ENCODE assay signal across 7 mouse cellular contexts in genomic region chr11:119991338-119991678, GRCm38 (mm10). TPM values are rescaled to one million over a fixed set of nuclear protein-coding genes. Genes with fewer than 3 reads are reported as not detected.
DNase-seq lines count a peak whose midpoint lies in the region; ATAC-seq and TF ChIP-seq lines count a peak whose summit lies in the region.

No protein-coding gene starts in this region.

- H3K4me3 ChIP-seq in intestine, postnatal 0 days (ENCODE audit: low read depth, low read length) = no peak overlapping the region
- H3K4me3 ChIP-seq in midbrain, embryonic 15.5 days = no peak overlapping the region

- 0 out of 2 replicates have a peak, but pooled peaks cover 4% of the 10 kb centered on the region for H3K4me1 ChIP-seq in intestine, postnatal 0 days (replicated peaks; ENCODE audit: control insufficient read depth, insufficient read depth, low read length)
- peaks cover 26% of the 10 kb centered on the region for H3K4me1 ChIP-seq in midbrain, embryonic 15.5 days

- DNase-seq in adrenal gland, adult 8-10 months = peak; percentile 82
- peak; percentile 85 for DNase-seq in embryo, embryonic 9.5 days (ENCODE audit: extremely low spot score)
- peak; percentile 96 for DNase-seq in left cerebral cortex, postnatal 4 days
- peak; percentile 71 to 90 for DNase-seq in spleen, adult 18-20 months

- no peak overlapping the region for H3K9ac ChIP-seq in intestine, postnatal 0 days (ENCODE audit: low read depth, low read length)
- no peak overlapping the region for H3K9ac ChIP-seq in midbrain, embryonic 15.5 days

- H3K27ac ChIP-seq in intestine, postnatal 0 days (ENCODE audit: low read depth, low read length) = no peak overlapping the region
- H3K27ac ChIP-seq in midbrain, embryonic 15.5 days = no peak overlapping the region

- WGBS in intestine, postnatal 0 days = 8% methylated on average over 10 of the region's 10 CpGs
- WGBS in midbrain, embryonic 15.5 days = 16% methylated on average over 10 of the region's 10 CpGs

- peak; percentile 82 for ATAC-seq in granulocyte monocyte progenitor cell, adult 5-6 weeks (replicated peaks; ENCODE audit: poor library complexity, severe bottlenecking)
- peak; percentile 39 for ATAC-seq in intestine, postnatal 0 days
- peak; percentile 65 for ATAC-seq in midbrain, embryonic 15.5 days (replicated peaks)

- peaks cover 12% of the 10 kb centered on the region; the same call in 1 of the 2 replicates for H3K36me3 ChIP-seq in intestine, postnatal 0 days (ENCODE audit: control insufficient read depth, insufficient read depth)
- H3K36me3 ChIP-seq in midbrain, embryonic 15.5 days (replicated peaks) = no peaks in the 10 kb centered on the region

- intact Hi-C loops in left cerebral cortex, postnatal 4 days (cut with DNase I) = loop anchor here (5.0 kb wide), 1 partner anchor 84 kb away; no protein-coding TSS in a partner anchor

- H3K4me2 ChIP-seq in intestine, postnatal 0 days (replicated peaks; ENCODE audit: low read depth) = peak overlapping the region; percentile 52
- H3K4me2 ChIP-seq in midbrain, embryonic 15.5 days = peak overlapping the region; percentile 29

- no peaks in the 10 kb centered on the region for H3K27me3 ChIP-seq in intestine, postnatal 0 days (replicated peaks; ENCODE audit: control insufficient read depth, insufficient read depth, low read length)
- no peaks in the 10 kb centered on the region for H3K27me3 ChIP-seq in midbrain, embryonic 15.5 days (replicated peaks)

- TF ChIP-seq CTCF in intestine, postnatal 0 days (IDR thresholded peaks at IDR 0.05; ENCODE audit: low read depth) = peak; percentile 100

- no peaks in the 10 kb centered on the region for H3K9me3 ChIP-seq in intestine, postnatal 0 days (ENCODE audit: control insufficient read depth)
- no peaks in the 10 kb centered on the region for H3K9me3 ChIP-seq in midbrain, embryonic 15.5 days

RNA-seq across cellular contexts. Expression of gene Baiap2, which starts 48.7 kb away (rescaled TPM):
- 10 to 100 TPM in 3 of 4 experiments, 1 to 10 TPM in 1; 9.3 to 39.2 (median 25.4) TPM for total RNA-seq in adrenal gland, adult 8-10 months (2022)
- 8.0 and 10.6 TPM in 2 replicates for total RNA-seq in granulocyte monocyte progenitor cell, adult 5-6 weeks (2014; fragmentation: Nextera tagmentation)
- total RNA-seq in granulocyte monocyte progenitor cell, adult 5-6 weeks (2017) = 5.9 and 23.5 TPM in 2 replicates
- 4.2 and 4.3 TPM in 2 replicates for polyA plus RNA-seq in intestine, postnatal 0 days (2015; fragmentation: Nextera tagmentation; extraction: Ambion mirVana)
- total RNA-seq in left cerebral cortex, postnatal 4 days (2021) = 10 to 100 TPM; 71.7 to 72.2 TPM
- 15.5 and 16.3 TPM in 2 replicates for polyA plus RNA-seq in midbrain, embryonic 15.5 days (2015; fragmentation: Nextera tagmentation; extraction: Ambion mirVana)

RNA-seq across cellular contexts. Expression of gene Aatk, which starts 55.7 kb away (rescaled TPM):
- total RNA-seq in adrenal gland, adult 8-10 months (2022) = 10 to 100 TPM; 14.3 to 22.8 (median 18.3) TPM
- 8.3 and 15.1 TPM in 2 replicates for total RNA-seq in granulocyte monocyte progenitor cell, adult 5-6 weeks (2014; fragmentation: Nextera tagmentation)
- total RNA-seq in granulocyte monocyte progenitor cell, adult 5-6 weeks (2017) = 5.2 and 8.3 TPM in 2 replicates
- polyA plus RNA-seq in intestine, postnatal 0 days (2015; fragmentation: Nextera tagmentation; extraction: Ambion mirVana) = 1.6 and 1.7 TPM in 2 replicates
- total RNA-seq in left cerebral cortex, postnatal 4 days (2021) = 100 to 1,000 TPM; 111 to 114 TPM
- polyA plus RNA-seq in midbrain, embryonic 15.5 days (2015; fragmentation: Nextera tagmentation; extraction: Ambion mirVana) = 45.3 and 45.5 TPM in 2 replicates

Comparison
In these comparisons a context has a peak if more than half of its experiments do, and no peak if none do; other contexts are left out.
1. RNA of gene Aatk, which starts 55.7 kb away (total RNA-seq): 111 to 114 TPM in left cerebral cortex, postnatal 4 days; 14.3 to 22.8 TPM in adrenal gland, adult 8-10 months and 5.2 to 15.1 TPM in granulocyte monocyte progenitor cell, adult 5-6 weeks; every median in the first group is over 4 times any median in the second.
2. Peak in every context shown above with its lines, with median percentiles within 50 percentile points of each other: DNase-seq and ATAC-seq.